Mouse (Mus musculus): ENCODE data around the gene Bend5. TPM values are rescaled to one million over a fixed set of nuclear protein-coding genes. Genes with fewer than 3 reads are reported as not detected.

Bend5 gene
- 1.2 TPM in 2 replicates for polyA plus RNA-seq (2015; fragmentation: Nextera tagmentation; extraction: Ambion mirVana)

- no peaks in the 10 kb centered on the region for H3K4me1 ChIP-seq (replicated peaks)
- peak; percentile 17 for DNase-seq
- H3K27ac ChIP-seq, result no peak within 1 kb of the TSS
- H3K4me2 ChIP-seq, result peak within 1 kb of the TSS; percentile 66
- no peaks in the 10 kb centered on the region for H3K36me3 ChIP-seq
- peaks cover 27% of the 10 kb centered on the region for H3K27me3 ChIP-seq
- peak within 1 kb of the TSS; percentile 59 for H3K4me3 ChIP-seq (replicated peaks)
- peak within 1 kb of the TSS; percentile 53 for H3K9ac ChIP-seq
- ATAC-seq (ENCODE audit: low read depth), result peak; percentile 68
- under 1% methylated on average over 63 of the region's 66 CpGs for whole genome bisulfite sequencing (ENCODE audit: insufficient replicate concordance)
- no peaks in the 10 kb centered on the region for H3K9me3 ChIP-seq (replicated peaks)
These were observed at the start of gene Bend5 for GRCm38 (mm10) chr4:111414818-111415488. Gene Bend5, plus strand, starts transcription at chr4:111415006.

- WGBS (ENCODE audit: insufficient replicate concordance), result 47% methylated on average over 2 of the region's 2 CpGs
- Histone ChIP-seq H3K9ac (no peak overlapping the region), H3K27me3 (no peaks in the 10 kb centered on the region), H3K27ac (no peak overlapping the region), H3K4me2 (no peak overlapping the region), H3K36me3 (no peaks in the 10 kb centered on the region), H3K4me1 (replicated peaks) (no peaks in the 10 kb centered on the region), H3K9me3 (replicated peaks) (no peaks in the 10 kb centered on the region), H3K4me3 (replicated peaks) (no peak overlapping the region)
- ATAC-seq (ENCODE audit: low read depth), result no peak
- no peak for DNase-seq
These were observed 47.0 kb upstream of the Bend5 start for GRCm38 (mm10) chr4:111367771-111368170.

GRCm38 (mm10) chr4:111377159-111377558 is 37.6 kb upstream of the Bend5 start:
- Histone ChIP-seq H3K4me2 (no peak overlapping the region), H3K27ac (no peak overlapping the region), H3K4me1 (replicated peaks) (no peaks in the 10 kb centered on the region), H3K4me3 (replicated peaks) (no peak overlapping the region), H3K9ac (no peak overlapping the region), H3K36me3 (no peaks in the 10 kb centered on the region), H3K9me3 (replicated peaks) (no peaks in the 10 kb centered on the region), H3K27me3 (no peaks in the 10 kb centered on the region)
- DNase-seq (no peak), ATAC-seq (ENCODE audit: low read depth) (no peak)

- no peak for DNase-seq
- Histone ChIP-seq H3K9me3 (replicated peaks) (no peaks in the 10 kb centered on the region), H3K9ac (no peak overlapping the region), H3K4me2 (no peak overlapping the region), H3K27ac (no peak overlapping the region), H3K27me3 (no peaks in the 10 kb centered on the region), H3K4me3 (replicated peaks) (no peak overlapping the region), H3K36me3 (no peaks in the 10 kb centered on the region), H3K4me1 (replicated peaks) (no peaks in the 10 kb centered on the region)
- 74% methylated on average over 3 of the region's 3 CpGs for WGBS (ENCODE audit: insufficient replicate concordance)
- ATAC-seq (ENCODE audit: low read depth), result no peak
These were observed 36.7 kb upstream of the Bend5 start for GRCm38 (mm10) chr4:111378071-111378470.

DNA sequence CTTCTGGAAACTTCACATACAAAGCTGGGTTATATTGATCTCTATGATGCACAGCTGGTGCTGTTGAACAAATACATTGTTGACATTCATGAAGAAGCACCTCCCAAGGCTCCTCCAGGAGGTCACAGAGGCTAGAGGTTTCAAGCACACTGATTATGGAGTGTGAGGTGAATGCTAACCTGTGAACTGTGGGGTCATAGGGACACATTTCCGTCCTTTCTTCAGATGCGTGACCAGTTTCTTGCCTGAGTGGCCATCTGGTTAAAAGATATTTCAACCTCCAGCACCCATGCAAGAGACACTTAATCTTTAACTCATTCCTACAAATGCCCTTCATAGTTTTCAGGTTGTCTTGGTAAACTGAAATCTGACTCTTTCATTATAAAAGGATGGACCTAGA is 31.7 kb upstream of the Bend5 start:
- no peak overlapping the region for H3K4me2 ChIP-seq
- no peaks in the 10 kb centered on the region for H3K4me1 ChIP-seq (replicated peaks)
- H3K36me3 ChIP-seq, result no peaks in the 10 kb centered on the region
- H3K9me3 ChIP-seq (replicated peaks), result no peaks in the 10 kb centered on the region
- DNase-seq, result no peak
- H3K27me3 ChIP-seq, result no peaks in the 10 kb centered on the region
- no peak overlapping the region for H3K9ac ChIP-seq
- ATAC-seq (ENCODE audit: low read depth), result no peak
- 73% methylated on average over 2 of the region's 2 CpGs for WGBS (ENCODE audit: insufficient replicate concordance)
- no peak overlapping the region for H3K27ac ChIP-seq
- H3K4me3 ChIP-seq (replicated peaks), result no peak overlapping the region

DNA sequence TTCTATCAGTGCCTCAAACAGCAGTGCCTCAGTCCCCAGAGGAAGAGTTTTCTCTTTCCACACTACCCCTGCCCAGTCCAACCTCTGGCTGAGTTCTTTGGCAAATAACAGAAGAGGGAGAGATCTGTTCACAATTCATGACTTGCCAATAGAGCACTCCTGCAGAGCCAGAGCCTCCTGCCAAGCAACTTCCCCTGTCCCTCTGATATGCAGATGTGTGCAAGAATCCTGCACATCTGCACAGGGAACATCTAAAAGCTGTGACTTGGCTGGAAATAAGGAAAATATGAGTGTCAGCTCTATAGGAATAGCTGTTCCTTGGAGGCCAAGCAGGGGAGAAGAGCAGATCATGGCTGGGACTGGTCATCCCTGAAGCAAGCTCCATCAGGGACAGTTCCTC is 24.1 kb upstream of the Bend5 start:
- no peaks in the 10 kb centered on the region for H3K27me3 ChIP-seq
- no peak overlapping the region for H3K27ac ChIP-seq
- no peaks in the 10 kb centered on the region for H3K36me3 ChIP-seq
- H3K4me2 ChIP-seq, result no peak overlapping the region
- no peaks in the 10 kb centered on the region for H3K4me1 ChIP-seq (replicated peaks)
- no peak overlapping the region for H3K9ac ChIP-seq
- no peak for DNase-seq
- ATAC-seq (ENCODE audit: low read depth), result no peak
- H3K9me3 ChIP-seq (replicated peaks), result no peaks in the 10 kb centered on the region
- H3K4me3 ChIP-seq (replicated peaks), result no peak overlapping the region

DNA sequence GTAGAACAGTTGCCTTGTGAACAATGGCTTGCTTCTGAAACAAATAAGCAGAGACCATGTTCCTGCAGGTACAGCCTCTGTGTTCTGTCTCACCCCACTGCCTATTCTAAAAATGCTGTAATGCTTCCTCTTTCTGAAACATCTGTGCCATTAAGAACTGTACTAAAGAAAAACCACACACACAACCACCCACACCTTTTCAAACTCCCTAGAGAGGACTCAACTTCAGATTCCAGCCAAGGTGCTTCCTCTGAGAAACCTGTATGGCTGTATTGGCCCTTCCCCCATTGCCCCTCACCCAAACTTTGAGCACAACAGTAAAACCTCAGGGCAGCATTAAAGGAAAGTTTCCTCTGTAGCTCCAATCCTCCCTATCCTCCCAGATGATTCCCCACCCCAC is 15.0 kb upstream of the Bend5 start:
- Histone ChIP-seq H3K27me3 (no peaks in the 10 kb centered on the region), H3K4me1 (replicated peaks) (no peaks in the 10 kb centered on the region), H3K9me3 (replicated peaks) (no peaks in the 10 kb centered on the region), H3K36me3 (no peaks in the 10 kb centered on the region), H3K9ac (no peak overlapping the region), H3K4me3 (replicated peaks) (no peak overlapping the region), H3K27ac (no peak overlapping the region), H3K4me2 (no peak overlapping the region)
- ATAC-seq (ENCODE audit: low read depth), result no peak
- DNase-seq, result no peak

DNA sequence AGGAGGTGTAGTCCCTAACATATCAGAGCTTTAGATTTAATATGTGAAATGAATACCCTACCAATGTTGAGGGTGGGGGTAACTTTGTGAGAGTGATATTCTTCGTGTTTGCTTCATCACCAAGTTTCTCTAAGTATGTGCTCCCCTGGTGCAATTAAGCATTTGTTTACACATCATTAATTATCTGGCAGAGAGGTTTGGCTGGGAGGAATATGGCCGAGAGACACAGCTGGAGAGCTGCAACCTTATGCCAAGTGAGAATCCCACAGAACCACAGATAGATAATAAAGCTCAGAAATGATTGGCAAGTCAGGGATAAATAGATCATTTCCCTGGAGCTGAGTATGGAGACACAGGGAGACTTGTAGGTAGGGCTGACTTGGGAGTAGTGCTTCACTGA is 14.1 kb upstream of the Bend5 start:
- WGBS (ENCODE audit: insufficient replicate concordance), result 46% methylated on average over 2 of the region's 2 CpGs
- Histone ChIP-seq H3K9ac (no peak overlapping the region), H3K4me1 (replicated peaks) (no peaks in the 10 kb centered on the region), H3K4me3 (replicated peaks) (no peak overlapping the region), H3K27me3 (no peaks in the 10 kb centered on the region), H3K36me3 (no peaks in the 10 kb centered on the region), H3K4me2 (no peak overlapping the region), H3K27ac (no peak overlapping the region), H3K9me3 (replicated peaks) (no peaks in the 10 kb centered on the region)
- DNase-seq (no peak), ATAC-seq (ENCODE audit: low read depth) (no peak)

GRCm38 (mm10) chr4:111403243-111403642 is 11.6 kb upstream of the Bend5 start:
- DNase-seq, result no peak
- H3K4me1 ChIP-seq (replicated peaks), result no peaks in the 10 kb centered on the region
- no peak overlapping the region for H3K4me3 ChIP-seq (replicated peaks)
- no peak overlapping the region for H3K27ac ChIP-seq
- H3K4me2 ChIP-seq, result no peak overlapping the region
- no peak for ATAC-seq (ENCODE audit: low read depth)
- no peaks in the 10 kb centered on the region for H3K27me3 ChIP-seq
- 24% methylated on average over 1 of the region's 1 CpGs for WGBS (ENCODE audit: insufficient replicate concordance)
- no peak overlapping the region for H3K9ac ChIP-seq
- no peaks in the 10 kb centered on the region for H3K36me3 ChIP-seq
- H3K9me3 ChIP-seq (replicated peaks), result no peaks in the 10 kb centered on the region

DNA sequence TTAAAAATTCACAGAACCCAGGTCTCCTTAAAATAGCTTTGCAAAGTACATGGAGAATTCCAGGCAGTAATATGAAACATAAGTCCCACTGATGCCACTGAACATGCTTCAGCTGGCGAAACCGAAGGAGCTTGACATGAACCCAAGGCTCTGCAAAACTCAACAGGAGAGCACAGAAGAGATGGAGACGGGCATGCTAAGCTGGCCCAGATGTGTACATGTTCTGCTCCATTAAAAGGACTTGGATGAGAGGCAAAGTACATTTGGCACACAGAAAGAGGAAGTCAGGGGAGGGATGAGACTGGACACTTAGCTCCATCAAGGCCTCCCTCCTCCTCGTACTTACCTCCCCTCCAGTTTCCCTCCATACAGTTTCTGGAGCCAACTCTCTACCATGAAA is 4.1 kb upstream of the Bend5 start:
- no peaks in the 10 kb centered on the region for H3K4me1 ChIP-seq (replicated peaks)
- DNase-seq (no peak), ATAC-seq (ENCODE audit: low read depth) (no peak)
- no peak overlapping the region for H3K27ac ChIP-seq
- H3K4me2 ChIP-seq, result no peak overlapping the region
- H3K27me3 ChIP-seq, result peaks cover 18% of the 10 kb centered on the region
- H3K4me3 ChIP-seq (replicated peaks), result no peak overlapping the region
- 58% methylated on average over 4 of the region's 4 CpGs for WGBS (ENCODE audit: insufficient replicate concordance)
- no peaks in the 10 kb centered on the region for H3K36me3 ChIP-seq
- H3K9me3 ChIP-seq (replicated peaks), result no peaks in the 10 kb centered on the region
- no peak overlapping the region for H3K9ac ChIP-seq

DNA sequence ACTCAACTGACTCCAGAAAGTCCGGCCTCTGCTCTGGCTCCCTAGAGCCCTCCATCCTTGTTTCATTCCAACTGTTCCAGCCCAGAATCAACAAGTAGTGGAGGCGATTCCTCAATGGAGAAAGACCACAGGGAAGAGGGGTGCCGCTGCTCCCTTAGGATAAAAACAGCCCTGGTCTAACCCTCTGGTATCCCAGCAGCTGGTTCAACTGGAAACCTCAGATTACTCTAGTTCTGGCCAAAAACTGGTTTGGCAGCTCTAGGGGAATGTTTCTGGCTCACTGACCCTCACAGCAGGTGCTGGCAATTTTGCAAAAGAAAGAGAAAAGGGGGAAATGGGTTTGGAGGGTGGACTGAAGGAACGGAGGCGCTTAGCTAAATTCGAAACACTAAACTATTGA is 407 bp upstream of the Bend5 start:
- no peak for ATAC-seq (ENCODE audit: low read depth)
- peak overlapping the region; percentile 59 for H3K4me3 ChIP-seq (replicated peaks)
- H3K9ac ChIP-seq, result no peak overlapping the region
- 3% methylated on average over 6 of the region's 6 CpGs for WGBS (ENCODE audit: insufficient replicate concordance)
- H3K27me3 ChIP-seq, result peaks cover 27% of the 10 kb centered on the region
- H3K4me2 ChIP-seq, result peak overlapping the region; percentile 66
- no peaks in the 10 kb centered on the region for H3K9me3 ChIP-seq (replicated peaks)
- H3K27ac ChIP-seq, result no peak overlapping the region
- H3K36me3 ChIP-seq, result no peaks in the 10 kb centered on the region
- no peaks in the 10 kb centered on the region for H3K4me1 ChIP-seq (replicated peaks)
- DNase-seq, result no peak

DNA sequence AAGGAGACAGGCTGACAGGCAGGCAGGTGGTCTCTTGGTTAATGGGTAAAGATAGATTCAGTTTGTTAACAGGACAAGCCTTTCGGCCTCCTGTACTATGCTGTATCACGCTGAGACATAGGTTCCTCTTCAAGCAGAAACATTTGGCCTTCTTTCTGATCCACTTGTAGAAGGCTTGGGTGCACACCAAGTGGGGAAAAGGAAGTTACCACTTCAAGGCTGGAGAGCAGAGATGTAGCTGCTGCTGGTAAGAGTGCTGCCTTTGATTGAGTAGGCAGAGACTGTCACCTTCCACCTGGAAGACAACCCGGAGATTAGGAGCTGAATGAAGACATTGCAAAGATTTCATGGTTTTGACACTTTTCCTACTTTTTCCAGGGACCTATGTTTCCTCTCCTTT is 1.3 kb downstream of the Bend5 start:
- ATAC-seq (ENCODE audit: low read depth) (no peak), DNase-seq (no peak)
- Histone ChIP-seq H3K4me3 (replicated peaks) (no peak overlapping the region), H3K4me2 (no peak overlapping the region), H3K27ac (no peak overlapping the region), H3K9ac (no peak overlapping the region), H3K27me3 (peaks cover 27% of the 10 kb centered on the region), H3K36me3 (no peaks in the 10 kb centered on the region), H3K9me3 (replicated peaks) (no peaks in the 10 kb centered on the region), H3K4me1 (replicated peaks) (no peaks in the 10 kb centered on the region)
- WGBS (ENCODE audit: insufficient replicate concordance), result 47% methylated on average over 3 of the region's 3 CpGs
